Mouse (Mus musculus): ENCODE data around the gene 9330161L09Rik.

DNA sequence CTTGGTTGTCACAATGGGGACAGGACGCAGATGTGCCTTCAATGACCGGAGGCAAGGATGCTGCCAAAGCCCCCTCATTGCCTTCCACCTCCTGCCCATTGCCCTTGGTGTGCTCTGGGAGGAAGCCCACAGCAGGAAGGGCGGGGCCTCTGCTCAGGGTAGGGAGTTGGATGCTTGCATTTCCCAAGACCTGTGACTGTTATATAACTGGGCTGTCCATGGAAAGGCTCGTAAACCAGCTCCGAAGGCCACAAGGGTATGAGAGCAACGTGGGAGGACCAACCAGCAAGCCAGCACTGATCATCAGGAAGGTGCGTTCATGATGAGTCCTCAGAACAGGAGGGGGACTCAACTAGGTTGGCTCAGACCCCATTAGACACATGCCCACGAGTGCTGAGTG lies 46.8 kb downstream of the 9330161L09Rik start:
- no peak for TF ChIP-seq CTCF (IDR thresholded peaks at IDR 0.05; ENCODE audit: control insufficient read depth, insufficient read depth, low read length)
- no peak for TF ChIP-seq POLR2A (IDR thresholded peaks at IDR 0.05; ENCODE audit: borderline replicate concordance, control insufficient read depth, low read depth, low read length)

All from bone marrow, adult 2 months (tissue).